Mouse (Mus musculus) olfactory bulb, adult 2 months (tissue): ENCODE measurements around the gene Tmem97. TPM values are rescaled to one million over a fixed set of nuclear protein-coding genes. Genes with fewer than 3 reads are reported as not detected.
A peak's percentile ranks its signal among the peaks of the same experiment; 100 is the strongest.
"Not testable (repeated sequence)": the region's sequence is repeated elsewhere in the genome, so short reads cannot be mapped to it uniquely, and the experiment has no call there.

Experiments used
- H3K27ac ChIP-seq: fragments of 200-500 bp; 2 replicates; pipeline ENCODE4 v1.5.1; 2012; ENCODE audit warnings: low read depth, low read length; ENCODE audit not compliant: insufficient read depth
- H3K4me1 ChIP-seq: fragments of 200-500 bp; 2 replicates; pipeline ENCODE4 v1.6.1; 2012; ENCODE audit warnings: low read length; ENCODE audit not compliant: control insufficient read depth, insufficient read depth
- H3K4me3 ChIP-seq: fragments of 200-500 bp; 2 replicates; pipeline ENCODE4 v1.5.1; 2012; ENCODE audit warnings: mild to moderate bottlenecking, low read depth, low read length, moderate library complexity; ENCODE audit not compliant: insufficient read depth
- CTCF ChIP-seq: fragments of 200-500 bp; IDR thresholded peaks from 2 replicates; pipeline ENCODE4 v1.5.1; 2012; ENCODE audit warnings: low read depth, mild to moderate bottlenecking, low read length, moderate library complexity; ENCODE audit not compliant: insufficient read depth
- POLR2A ChIP-seq: fragments of 200-500 bp; IDR thresholded peaks from 2 replicates; pipeline ENCODE4 v1.6.1; 2012; ENCODE audit warnings: mild to moderate bottlenecking, low read depth, low read length, moderate library complexity; ENCODE audit not compliant: insufficient read depth
- WGBS: fragments of 180-500 bp; shearing (Covaris S2); methylation state at CpG from one replicate; pipeline ENCODE4 v1.1.7; 2018; 5-methylcytosine and 5-hydroxymethylcytosine counted together
- polyA plus RNA-seq: library from polyadenylated mRNA; stranded (reverse); fragments of >200 nt; gene quantifications from 2 replicates; pipeline ENCODE4 v1.2.4, GENCODE M21; 2012; ENCODE audit warnings: low replicate concordance; ENCODE audit not compliant: missing spikeins, insufficient read depth, insufficient read length

Gene Tmem97
- polyA plus RNA-seq, 1 experiment, result not detected

DNA sequence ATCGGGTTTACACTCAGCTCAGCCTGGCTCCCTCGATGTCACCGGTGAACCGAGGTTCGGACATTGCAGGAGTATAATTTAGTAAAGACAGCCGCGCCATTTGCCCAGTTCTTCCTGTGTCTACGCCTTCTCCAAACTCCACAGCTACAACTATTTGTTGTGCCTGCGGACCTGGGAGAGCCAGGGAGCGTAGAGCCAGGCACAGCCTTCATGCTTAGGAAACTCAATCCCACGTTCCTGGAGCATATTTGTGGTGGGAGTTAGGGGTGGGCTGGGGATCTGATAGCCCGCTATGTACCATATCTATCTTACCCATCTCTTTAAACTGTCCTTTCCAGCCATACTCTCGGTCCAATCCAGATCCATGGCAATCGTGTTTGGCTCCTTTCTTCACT is 13.9 kb downstream of the Tmem97 start:
- 1% methylated on average over 14 of the region's 14 CpGs for WGBS
- no peak for TF ChIP-seq CTCF
- Histone ChIP-seq H3K27ac (0 out of 2 replicates have a peak overlapping the region, but pooled peaks have one; percentile 34), H3K4me1 (peaks cover 10% of the 10 kb centered on the region), H3K4me3 (peak overlapping the region; percentile 96)

DNA sequence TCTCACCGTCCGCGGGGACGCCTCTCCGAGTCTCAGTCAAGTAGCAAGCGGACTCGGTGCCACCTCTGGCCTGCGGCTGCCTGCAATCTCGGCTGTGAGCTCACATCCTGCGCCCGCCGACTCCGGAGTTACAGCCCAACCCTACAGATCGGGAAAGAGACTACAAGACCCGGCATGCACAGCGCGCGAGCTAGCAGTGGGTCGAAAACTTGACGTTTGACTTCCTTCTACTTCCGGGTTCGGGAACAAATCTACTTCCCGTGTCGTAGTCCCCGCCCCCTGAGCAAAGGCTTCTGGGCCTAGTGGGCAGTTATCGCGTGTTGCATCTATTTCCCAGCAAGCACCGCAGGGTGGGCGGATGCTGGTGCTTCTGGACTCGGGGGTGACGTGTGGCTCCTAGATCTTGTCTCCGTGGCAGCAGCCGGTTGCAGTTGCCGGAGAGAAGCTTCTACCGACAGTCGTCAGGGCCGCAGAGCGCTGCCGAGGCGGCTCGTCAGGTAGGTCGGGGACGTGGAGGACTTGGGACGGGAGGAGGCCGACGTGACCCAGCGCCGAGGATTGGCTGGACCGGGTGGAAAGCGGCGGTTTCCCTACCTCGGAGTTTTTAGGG is 14.4 kb downstream of the Tmem97 start, which contains the start of the genes Tnfaip1 and Ift20:
TSS of gene Tnfaip1 (minus strand) at position 253 of the 610 bp plus-strand sequence.
TSS of gene Ift20 (plus strand) at position 282 of the 610 bp plus-strand sequence.
- TF ChIP-seq CTCF, result no peak
- peak; percentile 72 for TF ChIP-seq POLR2A
- Histone ChIP-seq H3K4me3 (peak within 1 kb of the TSS; percentile 96), H3K4me1 (peaks cover 10% of the 10 kb centered on the region), H3K27ac (peak within 1 kb of the TSS; percentile 63)
- WGBS, result under 1% methylated on average over 52 of the region's 52 CpGs

DNA sequence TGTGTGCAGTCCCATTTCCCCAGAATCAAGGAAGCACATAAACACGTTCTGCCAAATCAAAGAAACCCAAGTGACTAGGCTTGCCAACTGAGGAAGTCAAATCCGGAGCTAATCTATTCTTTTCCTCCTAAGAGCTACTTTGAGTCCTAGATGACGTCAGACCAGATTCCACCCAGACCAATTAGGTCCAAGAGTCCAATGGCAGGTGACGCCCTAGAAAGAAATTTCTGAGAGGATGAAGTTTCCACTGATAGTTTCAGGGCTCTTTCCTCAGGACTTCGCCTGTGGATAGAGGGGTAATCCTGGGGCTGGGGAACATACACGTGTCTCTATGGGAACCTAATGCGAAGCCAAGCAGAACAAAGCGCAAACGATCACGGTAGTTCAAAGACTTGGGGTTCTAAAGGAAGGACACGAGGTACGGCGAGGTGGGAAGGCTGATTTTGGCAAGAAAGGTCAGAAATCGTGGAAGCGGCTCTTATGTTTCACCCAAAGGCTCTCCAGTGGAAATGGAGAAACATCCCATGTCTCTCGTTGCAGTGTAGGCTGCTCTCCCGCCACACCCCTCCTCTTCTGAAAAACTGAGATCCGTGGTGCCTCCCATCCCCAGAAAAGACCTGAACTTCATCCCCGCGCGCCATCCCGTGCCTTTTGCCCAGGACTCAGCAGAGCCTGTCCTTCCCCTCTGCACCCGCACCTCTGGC is 15.0 kb downstream of the Tmem97 start:
- H3K4me3 ChIP-seq, result peak overlapping the region; percentile 64
- H3K27ac ChIP-seq, result peak overlapping the region; percentile 63
- TF ChIP-seq POLR2A (no peak), CTCF (no peak)
- WGBS, result under 1% methylated on average over 23 of the region's 23 CpGs
- H3K4me1 ChIP-seq, result peaks cover 10% of the 10 kb centered on the region

DNA sequence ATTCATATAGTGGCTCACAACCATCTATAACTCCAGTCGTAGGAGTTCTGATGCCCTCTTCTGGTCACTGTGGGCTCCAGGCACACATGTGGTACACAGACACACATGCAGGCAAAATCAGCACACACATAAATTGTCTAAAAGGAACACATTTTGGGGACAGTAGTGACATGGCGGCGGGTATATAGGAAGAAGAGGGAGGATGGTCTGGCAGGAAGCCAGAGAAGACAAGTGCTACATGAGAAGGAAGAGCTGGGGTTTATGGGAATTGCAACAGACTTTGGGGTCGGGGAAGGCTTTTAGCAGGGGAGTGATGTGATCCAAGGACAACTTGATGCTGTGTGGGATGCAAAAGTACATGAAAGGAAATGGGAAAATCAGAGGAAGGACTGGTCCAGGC is 16.1 kb downstream of the Tmem97 start:
- Histone ChIP-seq H3K4me3 (no peak overlapping the region), H3K27ac (no peak overlapping the region), H3K4me1 (peaks cover 10% of the 10 kb centered on the region)
- TF ChIP-seq CTCF, result no peak
- TF ChIP-seq POLR2A, result no peak
- WGBS, result 67% methylated on average over 4 of the region's 4 CpGs

- not testable (repeated sequence) for H3K4me3 ChIP-seq, H3K27ac ChIP-seq, H3K4me1 ChIP-seq
- WGBS, result 97% methylated on average over 10 of the region's 10 CpGs
Observed at GRCm38 (mm10) chr11:78531515-78531914, 19.1 kb downstream of the Tmem97 start.

DNA sequence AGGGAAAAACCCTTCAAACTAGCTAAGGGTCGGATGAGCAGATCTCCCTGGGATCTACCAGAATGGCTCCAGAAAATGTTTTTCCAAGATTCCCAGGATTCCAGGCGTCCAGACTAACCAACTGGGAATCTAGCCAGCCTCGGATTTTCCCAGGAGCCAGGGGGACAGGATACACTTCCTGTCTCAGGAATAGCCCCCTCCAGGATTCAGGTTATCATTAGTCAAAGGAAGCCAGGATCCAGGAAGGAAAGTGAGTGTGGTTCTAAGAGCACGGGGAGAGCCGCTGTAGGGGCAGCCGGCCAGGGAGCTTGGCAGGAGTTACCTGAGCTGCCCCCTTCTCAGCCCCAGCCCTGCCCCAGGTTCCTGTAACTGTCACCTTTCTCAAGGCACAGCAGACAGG is 19.5 kb downstream of the Tmem97 start:
- no peak overlapping the region for H3K4me3 ChIP-seq
- WGBS, result 73% methylated on average over 6 of the region's 6 CpGs
- TF ChIP-seq CTCF (no peak), POLR2A (no peak)
- H3K27ac ChIP-seq, result no peak overlapping the region
- H3K4me1 ChIP-seq, result no peaks in the 10 kb centered on the region

- WGBS, result 92% methylated on average over 12 of the region's 12 CpGs
- TF ChIP-seq CTCF (no peak), POLR2A (no peak)
- Histone ChIP-seq H3K27ac (no peak overlapping the region), H3K4me3 (no peak overlapping the region), H3K4me1 (no peaks in the 10 kb centered on the region)
Observed at GRCm38 (mm10) chr11:78530001-78530400, 20.6 kb downstream of the Tmem97 start.

- H3K4me1 ChIP-seq, result no peaks in the 10 kb centered on the region
- no peak overlapping the region for H3K4me3 ChIP-seq
- TF ChIP-seq CTCF, result no peak
- WGBS, result 85% methylated on average over 9 of the region's 9 CpGs
- H3K27ac ChIP-seq, result no peak overlapping the region
Observed at GRCm38 (mm10) chr11:78528714-78529113, 21.9 kb downstream of the Tmem97 start.

- TF ChIP-seq CTCF (no peak), POLR2A (no peak)
- Histone ChIP-seq H3K27ac (no peak overlapping the region), H3K4me1 (no peaks in the 10 kb centered on the region), H3K4me3 (no peak overlapping the region)
- WGBS, result 22% methylated on average over 2 of the region's 2 CpGs
Observed at GRCm38 (mm10) chr11:78524838-78525237, 25.7 kb downstream of the Tmem97 start.
